Mouse (Mus musculus) cortical plate, adult 2 months (tissue): ENCODE measurements around the gene Golm1.

ENCODE experiments used
- CTCF ChIP-seq: fragments of 200-500 bp; IDR thresholded peaks from 2 replicates; pipeline ENCODE4 v1.5.1; 2011; ENCODE audit warnings: mild to moderate bottlenecking, control low read depth, low read length; ENCODE audit not compliant: insufficient read depth; ENCODE audit errors: extremely low read depth
- POLR2A ChIP-seq: fragments of 200-500 bp; IDR thresholded peaks from 2 replicates; pipeline ENCODE4 v1.6.1; 2011; ENCODE audit warnings: mild to moderate bottlenecking, low read length, control low read depth; ENCODE audit not compliant: insufficient read depth; ENCODE audit errors: extremely low read depth

DNA sequence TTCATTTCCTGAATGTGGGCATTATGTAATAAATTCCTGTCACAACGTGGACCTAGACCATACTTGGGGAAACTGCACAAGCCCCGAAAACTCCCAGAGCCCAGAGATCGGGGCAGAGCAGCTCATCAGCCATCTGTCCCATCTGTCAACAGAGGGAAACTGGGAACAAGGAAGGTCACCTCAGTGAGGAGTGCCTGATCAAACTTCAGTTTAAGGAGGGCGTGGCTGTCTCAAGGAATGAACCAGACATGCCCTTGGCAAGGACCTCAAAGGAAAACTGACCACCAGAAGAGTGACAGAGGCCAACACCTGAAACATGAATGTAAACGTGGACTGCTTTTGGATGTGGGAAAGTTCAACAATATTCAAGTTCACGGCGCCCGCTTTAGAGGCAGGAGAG, 14.2 kb downstream of the Golm1 start:
- no peak for TF ChIP-seq CTCF
- TF ChIP-seq POLR2A: no peak
